Mouse (Mus musculus) limb, embryonic 14.5 days (tissue): ENCODE data around the gene Per2. TPM values are rescaled to one million over a fixed set of nuclear protein-coding genes. Genes with fewer than 3 reads are reported as not detected.

Experiments
- ATAC-seq: fragments of 200-750 bp; cut with Nextera tagmentation; 2 replicates; pipeline ENCODE4 v1.8.0; 2017; ENCODE audit warnings: low read depth, moderate number of reproducible peaks, moderate TSS enrichment; ENCODE audit not compliant: low FRiP score
- DNase-seq: peaks from one replicate; pipeline ENCODE4 v3.0.0-alpha.2; 2015; ENCODE audit warnings: low spot score
- H3K27ac ChIP-seq: fragments of 300-500 bp; sonication (generic); replicated peaks from 2 replicates; pipeline ENCODE4 v1.5.1; 2014; ENCODE audit warnings: low read depth, mild to moderate bottlenecking, low read length, moderate library complexity, mixed read lengths
- H3K27me3 ChIP-seq: fragments of 300-500 bp; sonication (generic); 2 replicates; pipeline ENCODE4 v1.6.1; 2014; ENCODE audit warnings: low read length, mixed read lengths; ENCODE audit not compliant: control insufficient read depth, insufficient read depth
- H3K36me3 ChIP-seq: fragments of 300-500 bp; sonication (generic); 2 replicates; pipeline ENCODE4 v1.6.1; 2014; ENCODE audit warnings: mild to moderate bottlenecking, low read length, moderate library complexity, mixed read lengths; ENCODE audit not compliant: control insufficient read depth, insufficient read depth
- H3K4me1 ChIP-seq: fragments of 300-500 bp; sonication (generic); 2 replicates; pipeline ENCODE4 v1.6.1; 2014; ENCODE audit warnings: antibody characterized with exemption, low read length, mixed read lengths; ENCODE audit not compliant: control insufficient read depth, insufficient read depth
- H3K4me2 ChIP-seq: fragments of 300-500 bp; sonication (generic); replicated peaks from 2 replicates; pipeline ENCODE4 v1.6.1; 2014; ENCODE audit warnings: low read depth, mild to moderate bottlenecking, low read length, moderate library complexity; ENCODE audit not compliant: severe bottlenecking
- H3K4me3 ChIP-seq: fragments of 300-500 bp; sonication (generic); replicated peaks from 2 replicates; pipeline ENCODE4 v1.5.1; 2014; ENCODE audit warnings: low read length
- H3K9ac ChIP-seq: fragments of 300-500 bp; sonication (generic); 2 replicates; pipeline ENCODE4 v1.6.1; 2014; ENCODE audit warnings: mild to moderate bottlenecking, low read depth, low read length, moderate library complexity; ENCODE audit not compliant: severe bottlenecking
- H3K9me3 ChIP-seq: fragments of 300-500 bp; sonication (generic); 2 replicates; pipeline ENCODE4 v1.6.1; 2016; ENCODE audit warnings: low read length; ENCODE audit not compliant: control insufficient read depth
- POLR2A ChIP-seq: fragments of 200-500 bp; IDR thresholded peaks from 2 replicates; pipeline ENCODE4 v1.8.0; 2012; ENCODE audit warnings: inconsistent platforms, mild to moderate bottlenecking, moderate library complexity, borderline replicate concordance; ENCODE audit not compliant: insufficient read depth, insufficient read length; ENCODE audit errors: extremely low read depth
- WGBS: fragments of 180-500 bp; shearing (Covaris S2); extraction: QIAGEN DNeasy Blood & Tissue Kit; methylation state at CpG from one replicate; pipeline ENCODE4 v1.1.7; 2014; 5-methylcytosine and 5-hydroxymethylcytosine counted together
- polyA plus RNA-seq, 2 experiments: library from polyadenylated mRNA; depleted of rRNA in 1 of 2; stranded (reverse) in 1 of 2; unstranded in 1 of 2; fragments of >200 nt; fragmentation: Nextera tagmentation in 1 of 2; extraction: Ambion mirVana in 1 of 2; gene quantifications; 2 replicates each; pipeline versions ENCODE4 v1.2.1 to v1.2.3; 2012 to 2014

Gene Per2
- polyA plus RNA-seq, 2 experiments = 4.2 to 8.3 TPM

GRCm38 (mm10) chr1:91442350-91442990 lies 16.7 kb downstream of the Per2 start:
- peaks cover 13% of the 10 kb centered on the region for H3K36me3 ChIP-seq
- no peak overlapping the region for H3K4me2 ChIP-seq
- DNase-seq (no peak), ATAC-seq (no peak)
- 72% methylated on average over 6 of the region's 7 CpGs for WGBS
- H3K27ac ChIP-seq = no peak overlapping the region
- H3K4me1 ChIP-seq = no peaks in the 10 kb centered on the region
- no peak for TF ChIP-seq POLR2A
- no peaks in the 10 kb centered on the region for H3K27me3 ChIP-seq
- H3K9ac ChIP-seq = no peak overlapping the region
- no peak overlapping the region for H3K4me3 ChIP-seq
- peaks cover 3% of the 10 kb centered on the region; the same call in 1 of the 2 replicates for H3K9me3 ChIP-seq

GRCm38 (mm10) chr1:91441855-91442254 lies 17.3 kb downstream of the Per2 start:
- 94% methylated on average over 2 of the region's 3 CpGs for WGBS
- ATAC-seq (no peak), DNase-seq (no peak)
- H3K4me2 ChIP-seq = no peak overlapping the region
- H3K27me3 ChIP-seq = no peaks in the 10 kb centered on the region
- H3K9ac ChIP-seq = no peak overlapping the region
- no peak overlapping the region for H3K27ac ChIP-seq
- H3K9me3 ChIP-seq = no peaks in the 10 kb centered on the region
- TF ChIP-seq POLR2A = no peak
- H3K4me3 ChIP-seq = no peak overlapping the region
- H3K4me1 ChIP-seq = peaks cover 3% of the 10 kb centered on the region
- H3K36me3 ChIP-seq = peaks cover 7% of the 10 kb centered on the region; the same call in 1 of the 2 replicates

- ATAC-seq (no peak), DNase-seq (no peak)
- TF ChIP-seq POLR2A = no peak
- 82% methylated on average over 8 of the region's 8 CpGs for WGBS
- Histone ChIP-seq H3K27ac (no peak overlapping the region), H3K36me3 (peaks cover 5% of the 10 kb centered on the region; the same call in 1 of the 2 replicates), H3K4me2 (no peak overlapping the region), H3K9ac (no peak overlapping the region), H3K4me3 (no peak overlapping the region), H3K27me3 (no peaks in the 10 kb centered on the region), H3K9me3 (no peaks in the 10 kb centered on the region), H3K4me1 (peaks cover 19% of the 10 kb centered on the region)
These were observed 19.3 kb downstream of the Per2 start for GRCm38 (mm10) chr1:91439776-91440175.

GRCm38 (mm10) chr1:91437573-91437972 lies 21.6 kb downstream of the Per2 start:
- Histone ChIP-seq H3K27me3 (no peaks in the 10 kb centered on the region), H3K4me1 (peaks cover 19% of the 10 kb centered on the region), H3K9ac (no peak overlapping the region), H3K4me3 (no peak overlapping the region), H3K36me3 (peaks cover 6% of the 10 kb centered on the region; the same call in 1 of the 2 replicates), H3K4me2 (no peak overlapping the region), H3K9me3 (no peaks in the 10 kb centered on the region), H3K27ac (no peak overlapping the region)
- 71% methylated on average over 7 of the region's 7 CpGs for WGBS
- no peak for TF ChIP-seq POLR2A
- DNase-seq (no peak), ATAC-seq (no peak)

DNA sequence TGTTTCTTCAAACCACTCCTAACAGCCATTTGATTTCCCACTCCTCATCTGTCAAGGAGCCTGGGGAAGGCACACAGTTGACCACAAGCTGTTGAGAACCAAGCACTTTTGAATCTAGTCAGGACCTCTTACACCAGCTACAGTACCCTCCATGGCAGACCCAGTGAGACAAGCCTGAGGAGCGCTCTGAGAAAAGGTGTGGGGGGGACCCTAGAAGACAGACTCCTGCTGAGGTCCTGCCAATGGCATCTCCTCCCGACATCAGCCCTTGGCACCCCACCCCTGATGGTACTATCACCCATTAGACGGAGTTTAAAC lies 22.1 kb downstream of the Per2 start:
- Histone ChIP-seq H3K4me2 (no peak overlapping the region), H3K36me3 (peaks cover 10% of the 10 kb centered on the region; the same call in 1 of the 2 replicates), H3K4me1 (peaks cover 19% of the 10 kb centered on the region), H3K4me3 (no peak overlapping the region), H3K9ac (no peak overlapping the region), H3K27me3 (no peaks in the 10 kb centered on the region), H3K27ac (peak overlapping the region; percentile 67; the same call in 1 of the 2 replicates), H3K9me3 (no peaks in the 10 kb centered on the region)
- ATAC-seq (no peak), DNase-seq (no peak)
- WGBS = 86% methylated on average over 3 of the region's 3 CpGs
- no peak for TF ChIP-seq POLR2A
